Mouse (Mus musculus): ENCODE data around the gene Gm3558.
"Not testable (repeated sequence)": the region's sequence is repeated elsewhere in the genome, so short reads cannot be mapped to it uniquely, and the experiment has no call there.

The Gm3558 gene

DNA sequence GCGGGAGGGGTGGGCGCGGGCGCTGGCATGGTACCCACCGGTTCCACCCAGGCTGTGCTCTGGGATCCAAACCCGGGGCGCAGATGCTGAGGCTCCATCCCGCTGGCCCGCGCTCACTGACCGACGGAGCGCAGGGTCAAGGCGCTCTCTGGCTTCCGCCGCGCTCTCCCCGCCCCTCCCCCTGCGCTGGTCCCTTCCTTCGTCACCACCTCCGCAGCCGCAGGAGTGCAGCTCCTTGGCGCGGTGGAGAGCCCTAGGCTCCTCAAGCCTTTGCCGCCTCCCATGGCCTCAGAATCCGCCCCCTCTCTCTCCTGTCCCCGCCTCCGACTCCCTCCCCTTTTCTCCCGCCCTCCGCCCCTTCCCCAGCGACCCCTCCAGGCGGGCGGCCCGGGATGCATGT, at the start of gene Gm3558:
Gene Gm3558 (minus strand): TSS at position 185 of the 400 bp plus-strand sequence.
- not testable (repeated sequence) for DNase-seq (ENCODE audit: low spot score)

DNA sequence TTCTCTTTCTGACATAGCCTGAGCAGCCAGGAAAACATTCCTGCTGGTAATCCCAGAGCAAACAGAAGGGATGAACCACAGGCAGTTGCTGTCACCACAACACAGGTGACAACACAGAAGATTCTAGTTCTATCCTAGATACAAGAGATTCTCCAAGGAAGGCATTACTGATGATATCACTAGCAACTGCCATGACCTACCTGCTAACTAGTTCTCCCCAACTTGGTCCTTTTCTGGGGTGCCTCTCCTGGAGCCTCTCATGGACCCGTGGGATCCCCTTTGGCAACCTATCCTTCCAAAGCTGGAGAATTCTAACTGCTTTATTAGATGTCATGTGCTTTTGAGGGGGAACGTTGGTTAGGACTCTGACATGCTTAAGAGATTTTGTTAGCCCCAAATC, 27.1 kb upstream of the Gm3558 start, which contains the start of gene Gm10338:
Gene Gm10338 (minus strand): TSS at position 101 of the 400 bp plus-strand sequence.
- DNase-seq (ENCODE audit: low spot score), result not testable (repeated sequence)

DNA sequence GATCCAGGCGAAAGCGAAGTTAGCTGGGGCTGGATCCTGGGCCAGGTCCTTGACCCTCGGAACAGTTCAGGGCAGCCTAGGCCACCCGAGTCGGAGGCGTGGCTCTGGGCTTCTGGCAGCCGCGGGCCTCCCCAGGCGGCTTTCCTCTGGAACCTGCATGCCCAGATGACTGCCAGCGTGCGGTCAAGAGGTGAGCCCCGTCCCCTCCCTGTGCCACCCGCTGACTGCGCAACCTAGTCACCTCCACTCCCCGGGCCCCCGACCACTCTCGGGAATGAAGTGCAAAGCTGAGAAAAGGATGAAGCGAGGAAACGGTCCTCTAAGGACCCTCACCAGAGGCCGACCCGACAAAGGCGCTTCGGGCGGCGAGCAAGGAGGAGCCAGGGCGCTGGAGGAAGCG, 476 bp downstream of the Gm3558 start:
- not testable (repeated sequence) for DNase-seq (ENCODE audit: low spot score)

DNA sequence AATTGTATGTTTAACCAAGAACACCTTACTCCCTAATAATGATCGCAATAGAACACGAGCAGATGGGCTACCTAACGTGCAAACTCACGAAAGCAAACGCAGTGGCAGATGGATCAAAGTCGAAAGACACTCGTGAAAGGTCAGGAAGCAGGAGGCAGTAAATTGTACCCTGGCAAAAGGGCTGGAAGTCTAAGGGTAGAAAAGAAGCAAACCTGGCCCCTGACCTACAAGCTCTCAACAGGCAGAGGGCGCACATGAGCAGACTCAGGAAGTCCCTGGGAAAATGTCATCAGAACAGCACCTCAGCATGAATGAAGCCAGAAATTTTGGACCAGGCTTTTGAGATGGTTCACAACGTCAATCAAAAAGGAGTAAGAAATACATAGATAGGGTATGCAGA, 1.1 kb downstream of the Gm3558 start:
- not testable (repeated sequence) for DNase-seq (ENCODE audit: low spot score)
